Mouse (Mus musculus) hindbrain, embryonic 13.5 days (tissue): Measurements from ENCODE around the gene Ube2g2. TPM values are rescaled to one million over a fixed set of nuclear protein-coding genes. Genes with fewer than 3 reads are reported as not detected.

Experiments
- ATAC-seq: fragments of 200-750 bp; cut with Nextera tagmentation; 2 replicates; pipeline ENCODE4 v1.8.0; 2017; ENCODE audit warnings: moderate TSS enrichment; ENCODE audit not compliant: low FRiP score
- H3K27ac ChIP-seq: fragments of 300-500 bp; sonication (generic); 2 replicates; pipeline ENCODE4 v1.5.1; 2015; ENCODE audit warnings: inconsistent platforms, mild to moderate bottlenecking, moderate library complexity
- H3K27me3 ChIP-seq: fragments of 300-500 bp; sonication (generic); 2 replicates; pipeline ENCODE4 v1.6.1; 2015; ENCODE audit warnings: mild to moderate bottlenecking, inconsistent platforms
- H3K36me3 ChIP-seq: fragments of 300-500 bp; sonication (generic); 2 replicates; pipeline ENCODE4 v1.6.1; 2015; ENCODE audit warnings: mild to moderate bottlenecking, inconsistent platforms
- H3K4me1 ChIP-seq: fragments of 300-500 bp; sonication (generic); replicated peaks from 2 replicates; pipeline ENCODE4 v1.6.1; 2015; ENCODE audit warnings: inconsistent platforms
- H3K4me2 ChIP-seq: fragments of 300-500 bp; sonication (generic); 2 replicates; pipeline ENCODE4 v1.6.1; 2015; ENCODE audit warnings: inconsistent platforms, mild to moderate bottlenecking, moderate library complexity
- H3K4me3 ChIP-seq: fragments of 300-500 bp; sonication (generic); 2 replicates; pipeline ENCODE4 v1.5.1; 2015; ENCODE audit warnings: mild to moderate bottlenecking, inconsistent platforms
- H3K9ac ChIP-seq: fragments of 300-500 bp; sonication (generic); 2 replicates; pipeline ENCODE4 v1.6.1; 2015; ENCODE audit warnings: mild to moderate bottlenecking, inconsistent platforms
- H3K9me3 ChIP-seq: fragments of 300-500 bp; sonication (generic); 2 replicates; pipeline ENCODE4 v1.6.1; 2016; ENCODE audit warnings: inconsistent platforms
- WGBS: fragments of 180-500 bp; shearing (Covaris S2); methylation state at CpG from one replicate; pipeline ENCODE4 v1.1.7; 2015; 5-methylcytosine and 5-hydroxymethylcytosine counted together
- polyA plus RNA-seq: library from polyadenylated mRNA; unstranded; fragments of >200 nt; fragmentation: Nextera tagmentation; extraction: Ambion mirVana; gene quantifications from 2 replicates; pipeline ENCODE4 v1.2.1, GENCODE M21; 2015

Gene Ube2g2
- polyA plus RNA-seq, result 94.5 and 95.0 TPM in 2 replicates

DNA sequence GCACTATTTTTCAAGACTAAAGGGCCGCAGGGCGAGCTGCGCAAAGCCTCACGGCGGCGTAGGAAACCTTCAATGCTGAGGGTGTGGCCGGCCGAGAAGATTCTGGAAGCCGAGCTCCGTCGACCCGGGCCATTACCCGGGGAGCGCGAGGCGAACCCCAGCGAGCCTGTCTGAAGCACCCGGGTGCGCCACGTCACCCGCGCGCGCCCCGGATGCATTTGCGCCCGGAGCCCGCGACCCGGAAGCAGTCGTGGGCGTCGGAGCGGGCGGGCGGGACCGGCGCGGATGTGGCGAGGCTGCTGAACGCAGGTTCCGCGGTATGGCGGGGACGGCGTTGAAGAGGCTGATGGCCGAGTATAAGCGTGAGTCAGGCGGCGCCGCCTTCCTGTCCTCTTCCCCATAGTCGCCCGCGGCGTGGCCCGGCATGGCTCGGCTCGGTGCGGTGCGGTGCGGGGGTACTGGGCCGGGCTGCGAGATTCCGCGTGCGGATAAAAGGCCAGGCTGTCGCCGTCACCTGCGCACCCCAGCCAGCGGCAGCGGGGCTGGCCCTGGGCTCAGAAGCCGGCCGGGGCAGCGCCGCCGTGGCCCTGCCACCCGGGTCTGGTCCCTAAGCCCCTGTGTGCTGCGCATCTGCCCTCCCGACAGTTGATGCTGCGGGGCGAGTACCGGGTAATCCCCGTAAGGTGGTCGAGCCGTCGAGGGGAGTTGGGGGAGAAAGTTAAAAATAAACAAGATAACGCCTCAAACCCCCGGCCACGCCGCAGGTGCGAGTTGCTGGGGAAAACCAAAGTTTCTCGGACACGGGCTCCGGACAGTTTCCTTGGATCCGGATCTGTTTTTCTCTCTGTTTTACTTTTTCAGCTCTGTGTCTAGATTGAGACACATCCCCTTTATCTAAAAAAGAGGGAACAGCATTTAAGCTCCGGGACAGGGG lies at the start of gene Ube2g2:
Ube2g2 (plus strand) TSS at position 221 of the 934 bp plus-strand sequence.
- H3K27me3 ChIP-seq, result no peaks in the 10 kb centered on the region
- H3K4me3 ChIP-seq, result peak within 1 kb of the TSS; percentile 87
- H3K27ac ChIP-seq, result peak within 1 kb of the TSS; percentile 89
- H3K9ac ChIP-seq, result peak within 1 kb of the TSS; percentile 98
- peaks cover 14% of the 10 kb centered on the region for H3K36me3 ChIP-seq
- peak; percentile 92 for ATAC-seq
- H3K9me3 ChIP-seq, result no peaks in the 10 kb centered on the region
- WGBS, result under 1% methylated on average over 94 of the region's 96 CpGs
- H3K4me2 ChIP-seq, result peak within 1 kb of the TSS; percentile 79
- peaks cover 45% of the 10 kb centered on the region for H3K4me1 ChIP-seq

DNA sequence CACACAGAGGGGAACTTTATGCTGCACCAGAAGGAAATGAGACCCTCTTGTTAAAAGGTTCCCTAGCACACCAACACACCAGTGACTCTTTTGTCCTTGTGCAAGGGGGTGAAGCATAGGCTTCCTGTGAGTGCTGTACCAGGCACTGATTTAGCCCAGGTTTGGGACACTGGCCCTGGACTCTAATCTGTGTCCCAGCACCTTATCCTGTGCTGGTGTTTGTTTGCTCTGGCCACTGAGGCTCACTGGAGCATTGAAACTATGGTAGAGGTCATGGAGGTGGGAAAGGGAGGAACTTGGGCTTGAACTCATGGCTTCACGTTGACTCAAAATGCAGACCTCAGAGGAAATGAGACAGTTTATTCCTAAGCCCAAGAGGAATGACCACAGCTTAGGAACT lies 48.9 kb upstream of the Ube2g2 start:
- Histone ChIP-seq H3K36me3 (no peaks in the 10 kb centered on the region), H3K9me3 (no peaks in the 10 kb centered on the region), H3K27me3 (0 out of 2 replicates have a peak, but pooled peaks cover 12% of the 10 kb centered on the region), H3K4me2 (no peak overlapping the region), H3K4me3 (no peak overlapping the region), H3K27ac (no peak overlapping the region), H3K4me1 (no peaks in the 10 kb centered on the region), H3K9ac (no peak overlapping the region)
- no peak for ATAC-seq
- 91% methylated on average over 1 of the region's 1 CpGs for WGBS

DNA sequence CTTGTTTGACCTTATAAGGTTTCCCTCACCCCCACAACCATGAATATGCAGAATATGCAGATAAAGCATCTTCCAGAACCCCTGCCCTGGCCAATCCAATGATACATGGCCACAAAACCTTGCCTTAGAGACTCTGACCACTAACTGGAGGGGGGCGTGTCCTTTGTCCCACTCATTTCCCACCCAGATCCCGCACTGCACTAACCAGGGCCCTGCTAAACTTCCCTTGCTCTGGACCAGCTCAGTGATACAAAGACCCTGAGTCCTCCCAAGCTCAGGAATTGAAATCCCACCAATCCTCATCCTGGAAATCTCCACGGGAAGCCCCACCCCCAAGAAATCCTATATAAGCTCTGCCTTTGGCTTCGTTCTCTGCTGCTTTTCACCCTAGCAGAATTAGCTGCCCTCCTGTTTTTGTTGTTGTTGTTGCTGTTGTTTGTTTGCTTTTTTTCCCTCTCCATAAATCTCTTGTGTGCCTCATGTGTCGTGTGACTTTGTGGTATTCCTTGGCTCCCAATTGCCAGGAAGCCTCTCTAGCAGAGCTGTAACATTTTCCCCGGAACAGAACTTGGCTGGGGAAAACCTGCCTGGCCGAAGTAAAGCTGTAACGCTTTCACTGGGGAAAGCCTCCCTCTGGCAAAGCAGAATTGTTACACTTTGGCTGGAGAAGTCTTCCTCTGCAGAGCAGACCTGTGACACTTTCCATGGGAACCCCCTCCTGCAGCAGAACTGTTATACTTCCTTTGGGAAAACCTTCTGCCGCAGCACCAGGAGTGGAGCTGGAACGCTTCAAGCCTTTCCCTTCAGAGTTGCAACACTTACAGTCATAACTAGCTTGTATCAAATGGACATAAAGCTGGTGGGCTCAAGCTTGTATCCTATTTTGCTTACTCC lies 41.8 kb upstream of the Ube2g2 start:
- Histone ChIP-seq H3K4me2 (peak overlapping the region; percentile 92), H3K9ac (no peak overlapping the region), H3K4me3 (no peak overlapping the region), H3K27ac (no peak overlapping the region), H3K36me3 (no peaks in the 10 kb centered on the region), H3K27me3 (no peaks in the 10 kb centered on the region), H3K4me1 (peaks cover 26% of the 10 kb centered on the region), H3K9me3 (no peaks in the 10 kb centered on the region)
- WGBS, result 67% methylated on average over 10 of the region's 10 CpGs
- ATAC-seq, result no peak

DNA sequence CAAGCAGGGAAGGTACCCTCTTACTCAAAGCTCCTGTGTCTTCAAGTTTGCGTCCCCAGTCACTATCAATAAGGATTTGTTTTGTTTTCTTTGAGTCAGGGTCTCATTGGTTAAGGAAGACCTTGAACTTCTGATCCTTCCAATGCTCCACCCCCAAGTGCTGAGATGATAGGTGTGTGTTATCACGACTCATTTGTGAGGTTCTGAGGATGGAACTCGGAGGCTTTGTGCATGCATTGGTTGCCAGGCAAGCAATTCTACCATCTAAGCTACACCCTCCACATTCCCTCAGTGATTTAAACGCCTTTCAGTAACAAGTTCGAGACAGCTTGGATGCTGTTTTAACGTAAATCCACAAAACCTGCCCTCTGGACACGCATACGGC lies 41.1 kb upstream of the Ube2g2 start:
- Histone ChIP-seq H3K36me3 (0 out of 2 replicates have a peak, but pooled peaks cover 3% of the 10 kb centered on the region), H3K27me3 (no peaks in the 10 kb centered on the region), H3K9me3 (no peaks in the 10 kb centered on the region), H3K27ac (peak overlapping the region; percentile 91), H3K9ac (peak overlapping the region; percentile 79), H3K4me3 (peak overlapping the region; percentile 90), H3K4me1 (peaks cover 29% of the 10 kb centered on the region), H3K4me2 (peak overlapping the region; percentile 92)
- peak; percentile 34 for ATAC-seq
- WGBS, result 12% methylated on average over 8 of the region's 8 CpGs

DNA sequence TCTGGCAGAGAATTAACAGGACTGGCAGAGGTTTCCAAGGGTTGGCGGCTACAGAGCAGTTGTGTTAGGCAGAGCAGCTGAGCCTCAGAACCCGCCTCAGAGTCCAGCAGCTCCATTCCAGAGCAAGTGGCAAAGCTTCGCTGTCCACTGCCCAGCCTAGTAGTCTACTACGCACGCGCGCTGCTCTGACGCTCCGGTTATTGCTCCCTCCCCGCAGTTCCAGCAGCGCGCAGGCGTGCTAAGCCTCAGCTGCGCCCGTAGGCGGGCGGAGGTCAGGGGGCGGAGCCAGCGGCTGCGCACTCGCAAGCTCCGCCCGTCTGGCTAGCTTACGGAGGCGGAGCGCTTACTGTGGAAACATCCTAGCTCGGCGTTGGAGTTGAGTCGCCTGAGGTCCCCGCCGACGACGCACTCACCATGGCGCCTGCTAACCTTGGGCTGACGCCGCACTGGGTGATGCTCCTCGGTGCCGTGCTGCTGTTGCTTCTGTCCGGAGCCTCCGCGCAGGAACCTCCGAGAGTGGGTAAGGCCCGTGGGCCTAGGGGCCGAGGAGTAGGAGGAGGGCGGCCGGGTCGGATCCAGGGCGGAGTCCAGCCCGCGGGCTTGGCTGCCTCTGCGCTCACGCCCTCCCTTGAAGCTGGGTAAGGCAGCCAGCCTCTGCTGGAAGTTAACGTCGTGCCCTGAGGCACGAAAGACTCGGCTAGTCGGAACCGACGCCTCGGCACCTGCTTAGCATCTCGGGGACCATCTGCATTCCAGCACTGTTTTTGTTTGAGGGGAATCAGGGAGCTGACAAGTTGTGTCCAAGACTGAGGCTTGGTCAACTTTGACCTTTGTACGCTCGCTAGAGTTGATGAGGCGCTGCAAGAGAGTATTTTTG lies 40.4 kb upstream of the Ube2g2 start, which contains the start of gene Pttg1ip:
Pttg1ip (plus strand) TSS at position 313 of the 877 bp plus-strand sequence.
- Histone ChIP-seq H3K9me3 (no peaks in the 10 kb centered on the region), H3K27me3 (no peaks in the 10 kb centered on the region), H3K27ac (peak within 1 kb of the TSS; percentile 92), H3K4me1 (peaks cover 33% of the 10 kb centered on the region), H3K4me2 (peak within 1 kb of the TSS; percentile 92), H3K36me3 (0 out of 2 replicates have a peak, but pooled peaks cover 3% of the 10 kb centered on the region), H3K4me3 (peak within 1 kb of the TSS; percentile 90), H3K9ac (peak within 1 kb of the TSS; percentile 91)
- WGBS, result under 1% methylated on average over 64 of the region's 64 CpGs
- ATAC-seq, result peak; percentile 98

DNA sequence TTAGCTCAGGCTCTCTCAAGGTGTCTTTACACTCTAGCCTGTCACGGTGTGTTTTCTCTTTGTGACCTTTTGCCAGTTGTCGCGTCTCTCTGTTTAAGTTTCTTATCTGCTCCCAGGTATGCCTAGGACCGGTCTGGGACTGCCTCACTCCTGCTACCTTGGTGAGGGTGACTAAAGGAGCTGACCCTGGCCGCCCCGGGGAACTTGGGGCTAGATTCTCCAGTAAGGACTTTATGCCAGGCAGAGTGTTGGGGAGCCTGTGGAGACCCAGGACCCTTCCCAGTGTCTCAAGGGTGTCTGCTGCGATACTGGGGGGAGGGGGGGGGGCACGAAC lies 39.8 kb upstream of the Ube2g2 start:
- Histone ChIP-seq H3K27me3 (no peaks in the 10 kb centered on the region), H3K36me3 (peaks cover 7% of the 10 kb centered on the region; the same call in 1 of the 2 replicates), H3K9me3 (no peaks in the 10 kb centered on the region), H3K4me3 (peak overlapping the region; percentile 90), H3K9ac (peak overlapping the region; percentile 91), H3K27ac (peak overlapping the region; percentile 92), H3K4me1 (peaks cover 37% of the 10 kb centered on the region), H3K4me2 (peak overlapping the region; percentile 92)
- WGBS, result 11% methylated on average over 8 of the region's 8 CpGs
- peak; percentile 9 for ATAC-seq

DNA sequence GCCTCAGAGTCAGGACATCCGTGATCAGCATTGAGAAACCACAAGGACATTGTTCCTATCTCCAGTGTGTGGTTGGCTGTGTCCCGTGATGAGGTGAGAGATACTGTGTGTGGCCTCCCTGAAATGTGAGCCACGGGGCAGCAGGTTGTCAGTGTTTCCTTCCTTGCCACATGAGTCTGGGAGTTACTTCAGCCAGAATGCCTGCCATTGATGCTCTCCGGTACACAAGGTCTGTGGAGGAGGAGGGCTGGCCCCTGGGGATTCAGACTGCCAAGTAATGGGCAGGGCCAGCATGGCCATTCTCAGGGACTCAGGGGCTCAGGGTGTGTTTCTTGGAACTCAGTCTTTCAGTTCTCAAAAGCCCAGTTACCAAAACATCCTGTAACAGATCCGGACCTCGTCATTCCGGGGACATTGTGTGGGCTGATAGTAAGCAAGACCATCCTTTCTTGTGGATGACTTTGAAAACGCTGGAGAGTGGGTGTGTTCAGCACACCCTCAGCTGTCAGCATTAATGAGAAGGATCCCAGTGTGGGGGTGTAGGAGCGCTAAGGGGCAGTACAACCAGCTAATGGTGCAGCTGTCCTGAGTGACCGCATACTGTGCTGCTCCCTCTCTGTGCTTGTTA lies 38.2 kb upstream of the Ube2g2 start:
- Histone ChIP-seq H3K27me3 (no peaks in the 10 kb centered on the region), H3K9ac (peak overlapping the region; percentile 91; the same call in 1 of the 2 replicates), H3K36me3 (peaks cover 21% of the 10 kb centered on the region), H3K9me3 (no peaks in the 10 kb centered on the region), H3K27ac (no peak overlapping the region), H3K4me2 (no peak overlapping the region), H3K4me1 (peaks cover 42% of the 10 kb centered on the region), H3K4me3 (no peak overlapping the region)
- ATAC-seq, result no peak
- WGBS, result 67% methylated on average over 10 of the region's 10 CpGs

DNA sequence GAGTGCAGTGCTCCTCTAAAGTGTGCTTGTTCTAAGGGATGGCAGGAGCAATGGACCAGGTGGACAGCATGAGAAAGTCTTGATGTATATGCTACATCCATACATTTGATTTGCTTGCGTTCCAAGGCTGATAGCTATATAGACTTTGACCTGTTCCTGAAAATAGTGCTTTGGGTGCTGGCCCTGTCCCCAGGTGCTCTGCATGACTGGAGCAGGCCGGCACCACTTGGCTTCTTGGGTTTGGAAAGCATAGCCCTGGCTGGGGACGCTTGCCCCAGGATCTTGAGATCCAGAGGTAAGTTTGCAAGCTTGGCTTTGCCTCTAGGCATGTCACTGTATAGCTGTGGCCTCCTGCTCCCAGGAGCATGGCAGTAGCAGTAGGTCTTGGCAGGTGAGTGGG lies 35.4 kb upstream of the Ube2g2 start:
- 95% methylated on average over 3 of the region's 3 CpGs for WGBS
- H3K4me1 ChIP-seq, result peaks cover 51% of the 10 kb centered on the region
- no peak for ATAC-seq
- no peaks in the 10 kb centered on the region for H3K9me3 ChIP-seq
- no peak overlapping the region for H3K9ac ChIP-seq
- no peak overlapping the region for H3K4me2 ChIP-seq
- H3K27me3 ChIP-seq, result no peaks in the 10 kb centered on the region
- H3K36me3 ChIP-seq, result peaks cover 42% of the 10 kb centered on the region
- no peak overlapping the region for H3K4me3 ChIP-seq
- H3K27ac ChIP-seq, result no peak overlapping the region

DNA sequence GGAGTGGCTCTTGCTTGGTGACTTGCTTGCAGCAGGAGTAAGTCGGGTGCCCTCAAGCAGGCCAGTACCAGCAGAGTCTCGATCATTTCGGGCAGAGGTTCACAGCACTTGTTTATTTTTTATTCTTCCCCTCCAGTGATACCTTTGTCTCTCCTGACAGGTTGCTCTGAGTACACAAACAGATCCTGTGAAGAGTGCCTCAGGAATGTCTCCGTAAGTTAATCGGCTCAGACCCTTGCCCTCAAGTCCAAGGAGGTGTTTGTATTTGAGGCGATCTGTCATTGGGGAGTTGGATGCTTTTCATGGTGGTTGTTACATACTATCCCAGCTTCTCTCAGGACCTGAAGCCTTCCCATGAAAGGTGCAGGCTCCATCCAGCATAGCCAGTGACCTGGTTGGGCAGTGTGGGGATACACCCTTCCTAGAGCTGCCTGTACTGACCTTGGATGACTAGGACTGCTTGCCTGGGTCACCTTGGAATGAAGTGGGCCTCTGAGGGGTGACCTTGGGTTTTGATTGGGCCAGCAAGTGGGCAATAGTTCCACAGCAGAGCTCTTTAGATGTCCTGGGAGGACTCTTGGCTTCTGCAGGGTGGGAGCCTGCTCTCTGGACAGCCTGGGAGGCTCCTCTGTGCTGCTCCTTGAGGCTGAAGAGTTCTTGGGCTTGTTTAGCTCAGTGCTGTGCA lies 34.8 kb upstream of the Ube2g2 start:
- ATAC-seq, result no peak
- Histone ChIP-seq H3K4me1 (peaks cover 49% of the 10 kb centered on the region), H3K27ac (no peak overlapping the region), H3K9me3 (no peaks in the 10 kb centered on the region), H3K4me2 (no peak overlapping the region), H3K9ac (no peak overlapping the region), H3K27me3 (no peaks in the 10 kb centered on the region), H3K4me3 (no peak overlapping the region), H3K36me3 (peaks cover 45% of the 10 kb centered on the region)
- WGBS, result 94% methylated on average over 6 of the region's 6 CpGs

DNA sequence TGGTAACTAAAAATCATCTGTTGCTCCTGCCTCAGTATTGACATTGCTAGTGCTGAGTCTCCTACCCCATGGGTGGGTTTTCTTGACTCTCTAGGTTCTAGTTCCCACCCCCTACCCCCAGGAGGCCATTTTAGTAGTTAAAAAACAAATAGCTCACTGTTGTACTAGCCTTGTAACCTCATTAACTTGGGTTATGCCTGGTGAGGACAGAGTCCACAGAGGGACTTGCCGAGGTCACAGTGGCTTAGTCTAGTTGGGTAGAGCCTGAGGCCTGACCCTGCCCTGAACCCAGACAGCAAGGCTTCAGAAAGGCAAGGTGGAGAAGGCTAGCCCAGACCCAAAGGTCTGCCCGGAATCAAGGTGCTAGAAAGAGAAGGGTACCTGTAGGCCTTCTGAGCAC lies 34.0 kb upstream of the Ube2g2 start:
- H3K36me3 ChIP-seq, result peaks cover 52% of the 10 kb centered on the region
- no peak overlapping the region for H3K27ac ChIP-seq
- H3K27me3 ChIP-seq, result no peaks in the 10 kb centered on the region
- H3K4me1 ChIP-seq, result peaks cover 41% of the 10 kb centered on the region
- no peak overlapping the region for H3K4me3 ChIP-seq
- 92% methylated on average over 2 of the region's 2 CpGs for WGBS
- no peak for ATAC-seq
- no peaks in the 10 kb centered on the region for H3K9me3 ChIP-seq
- no peak overlapping the region for H3K4me2 ChIP-seq
- no peak overlapping the region for H3K9ac ChIP-seq

DNA sequence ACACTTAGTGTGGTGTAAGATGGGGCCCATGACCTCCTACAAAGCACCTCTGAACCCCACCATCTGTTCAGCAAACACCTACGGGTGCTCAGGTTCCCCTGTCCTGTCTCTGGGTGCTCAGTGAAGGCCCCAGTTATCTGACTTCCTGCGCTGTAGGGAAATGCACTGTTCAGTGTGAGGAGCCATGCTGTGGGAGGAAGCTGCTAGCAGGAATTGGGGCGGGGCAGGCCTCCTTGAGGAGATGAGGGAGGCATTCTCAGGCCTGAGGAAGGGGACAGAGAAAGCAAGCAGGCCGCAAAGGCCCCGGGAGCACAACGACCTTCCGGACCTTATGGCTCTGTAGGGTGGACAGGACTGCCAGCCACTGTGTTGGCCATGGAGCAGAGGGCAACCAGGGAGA lies 33.0 kb upstream of the Ube2g2 start:
- Histone ChIP-seq H3K27ac (peak overlapping the region; percentile 46), H3K9me3 (no peaks in the 10 kb centered on the region), H3K4me3 (no peak overlapping the region), H3K9ac (no peak overlapping the region), H3K4me1 (peaks cover 30% of the 10 kb centered on the region), H3K27me3 (no peaks in the 10 kb centered on the region), H3K4me2 (no peak overlapping the region), H3K36me3 (peaks cover 63% of the 10 kb centered on the region)
- ATAC-seq, result no peak
- 79% methylated on average over 7 of the region's 7 CpGs for WGBS
